Mouse (Mus musculus) C2C12 (cell line): ENCODE data around the gene E030018B13Rik. TPM values are rescaled to one million over a fixed set of nuclear protein-coding genes. Genes with fewer than 3 reads are reported as not detected.

Source experiments
- H3K27me3 ChIP-seq: one replicate; pipeline ENCODE4 v1.6.1; 2011; ENCODE audit not compliant: control insufficient read depth, insufficient read depth, insufficient read length
- H3K36me3 ChIP-seq: one replicate; pipeline ENCODE4 v1.6.1; 2011; ENCODE audit not compliant: control insufficient read depth, insufficient read depth
- H3K4me3 ChIP-seq: one replicate; pipeline ENCODE4 v1.5.1; 2011; ENCODE audit warnings: mild to moderate bottlenecking, control low read depth; ENCODE audit not compliant: poor library complexity, insufficient read depth, severe bottlenecking
- H3K79me2 ChIP-seq: one replicate; pipeline ENCODE4 v1.6.1; 2011; ENCODE audit not compliant: control insufficient read depth, insufficient read depth
- H3K79me3 ChIP-seq: one replicate; pipeline ENCODE4 v1.6.1; 2011; ENCODE audit warnings: low read depth, control low read depth
- H3ac ChIP-seq: one replicate; pipeline ENCODE3; 2011; ENCODE audit warnings: low read depth; ENCODE audit not compliant: control insufficient read depth, insufficient read length
- CEBPB ChIP-seq: IDR thresholded peaks from one replicate; pipeline ENCODE4 v1.6.1; 2011; ENCODE audit warnings: low read depth, mild to moderate bottlenecking, control low read depth, moderate library complexity
- CTCF ChIP-seq: IDR thresholded peaks from one replicate; pipeline ENCODE4 v1.5.1; 2011; ENCODE audit not compliant: control insufficient read depth, insufficient read depth, insufficient read length
- FOSL1 ChIP-seq: IDR thresholded peaks from one replicate; pipeline ENCODE4 v1.8.0; 2011; ENCODE audit warnings: mild to moderate bottlenecking, low read length; ENCODE audit not compliant: poor library complexity, insufficient read depth, severe bottlenecking
- MAX ChIP-seq: IDR thresholded peaks from one replicate; pipeline ENCODE4 v1.6.1; 2011; ENCODE audit warnings: mild to moderate bottlenecking, control low read depth
- MYOD1 ChIP-seq: IDR thresholded peaks from one replicate; pipeline ENCODE4 v1.6.1; 2011; ENCODE audit warnings: low read depth; ENCODE audit not compliant: control insufficient read depth, insufficient read length
- MYOG ChIP-seq: IDR thresholded peaks from one replicate; pipeline ENCODE4 v1.6.1; 2011; ENCODE audit not compliant: control insufficient read depth, insufficient read length; ENCODE audit errors: extremely low read depth
- USF1 ChIP-seq: IDR thresholded peaks from one replicate; pipeline ENCODE4 v1.6.1; 2011; ENCODE audit warnings: low read depth, mild to moderate bottlenecking, control low read depth, moderate library complexity
- polyA plus RNA-seq: library from polyadenylated mRNA; unstranded; fragments of >200 nt; fragmentation: generic; extraction: Trizol; gene quantifications from one replicate; pipeline ENCODE4 v1.2.1, GENCODE M21; 2012; ENCODE audit warnings: missing spikeins

The E030018B13Rik gene
- polyA plus RNA-seq, 1 experiment: 0.06 TPM

GRCm38 (mm10) chr7:63888674-63889073 lies 28.0 kb upstream of the E030018B13Rik start:
- Histone ChIP-seq H3K4me3 (no peak overlapping the region), H3ac (no peak overlapping the region), H3K79me2 (peaks cover 40% of the 10 kb centered on the region), H3K27me3 (no peaks in the 10 kb centered on the region), H3K79me3 (peaks cover 6% of the 10 kb centered on the region), H3K36me3 (peaks cover 6% of the 10 kb centered on the region)
- TF ChIP-seq CTCF (no peak), CEBPB (no peak), USF1 (no peak), MYOD1 (no peak), MYOG (no peak), FOSL1 (no peak), MAX (no peak)

DNA sequence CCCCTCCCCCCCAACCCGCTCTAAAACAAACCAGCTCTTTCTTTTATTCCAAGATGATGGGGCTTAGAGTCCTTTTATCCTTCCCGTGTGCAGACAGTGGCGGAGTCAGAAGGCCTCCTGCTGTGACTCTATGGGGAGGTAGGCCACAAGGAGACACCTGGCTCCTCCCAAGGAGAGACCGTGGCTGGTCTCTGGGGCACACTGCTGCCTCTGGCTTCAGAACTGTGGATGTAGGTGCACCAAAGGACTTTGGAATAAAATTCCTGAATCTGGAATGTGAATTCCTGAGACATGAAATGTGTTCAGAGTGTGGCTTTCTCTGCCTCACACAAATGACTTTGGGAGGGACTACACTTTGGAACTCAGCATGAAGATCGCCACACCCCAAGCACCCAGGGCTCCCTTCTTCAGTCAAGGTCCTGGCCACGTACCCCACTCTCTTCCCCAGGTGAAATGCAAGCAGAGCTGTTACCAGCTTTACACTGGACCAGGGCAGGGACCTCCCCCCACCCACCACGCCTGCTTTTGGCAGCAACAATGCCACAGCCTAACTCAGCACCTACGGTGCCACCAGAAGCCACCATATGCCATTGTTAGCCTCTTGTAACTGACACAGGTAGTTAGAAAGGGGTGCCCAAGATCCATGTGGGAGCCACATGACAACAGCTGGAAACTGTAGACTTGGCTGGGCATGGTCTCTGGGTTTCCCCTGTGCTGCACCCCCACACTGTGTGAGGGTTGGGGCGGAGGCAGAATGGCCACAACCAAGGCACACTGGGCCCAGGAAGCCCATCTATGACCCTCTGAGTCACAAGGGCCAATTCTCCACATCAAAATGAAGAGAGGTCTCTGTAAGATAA lies 27.3 kb upstream of the E030018B13Rik start:
- TF ChIP-seq CEBPB: no peak
- Histone ChIP-seq H3K27me3 (no peaks in the 10 kb centered on the region), H3ac (no peak overlapping the region), H3K79me3 (peaks cover 11% of the 10 kb centered on the region), H3K36me3 (peaks cover 6% of the 10 kb centered on the region), H3K79me2 (peaks cover 47% of the 10 kb centered on the region), H3K4me3 (no peak overlapping the region)

DNA sequence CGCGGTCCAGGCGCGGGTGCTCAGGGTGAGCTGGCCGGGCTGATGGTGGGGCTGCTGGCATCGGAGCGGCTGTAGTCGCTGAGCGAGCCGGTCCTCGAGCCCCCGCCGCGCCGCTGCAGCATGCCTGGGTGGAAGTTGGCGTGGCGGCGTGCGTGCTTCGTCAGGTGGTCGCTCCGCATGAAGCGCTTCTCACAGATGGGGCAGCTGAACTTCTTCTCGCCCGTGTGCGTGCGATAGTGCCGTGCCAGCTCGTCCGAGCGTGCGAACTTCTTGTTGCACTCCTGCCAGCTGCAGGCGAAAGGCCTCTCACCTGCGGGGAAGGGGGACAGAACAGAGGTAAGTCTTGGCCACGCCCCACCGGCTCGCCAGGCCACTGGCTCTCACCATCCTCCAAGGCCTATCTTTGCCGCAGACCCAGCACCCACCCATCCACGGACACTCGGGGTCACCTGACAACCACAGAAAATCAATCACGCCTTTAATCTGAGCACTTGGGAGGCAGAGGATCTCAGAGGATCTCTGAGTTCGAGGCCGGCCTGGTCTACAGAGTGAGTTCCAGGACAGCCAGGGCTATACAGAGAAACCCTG lies 25.1 kb upstream of the E030018B13Rik start:
- H3K27me3 ChIP-seq: no peaks in the 10 kb centered on the region
- TF ChIP-seq MYOD1 (no peak), CEBPB (no peak), CTCF (no peak), MYOG (no peak), USF1 (no peak), MAX (no peak), FOSL1 (no peak)
- H3K4me3 ChIP-seq: no peak overlapping the region
- no peak overlapping the region for H3ac ChIP-seq
- H3K79me2 ChIP-seq: peaks cover 69% of the 10 kb centered on the region
- peaks cover 22% of the 10 kb centered on the region for H3K79me3 ChIP-seq
- H3K36me3 ChIP-seq: peaks cover 6% of the 10 kb centered on the region

GRCm38 (mm10) chr7:63893201-63893600 lies 23.5 kb upstream of the E030018B13Rik start:
- Histone ChIP-seq H3K79me3 (peaks cover 24% of the 10 kb centered on the region), H3ac (no peak overlapping the region), H3K4me3 (no peak overlapping the region), H3K79me2 (peaks cover 85% of the 10 kb centered on the region), H3K36me3 (peaks cover under 1% of the 10 kb centered on the region), H3K27me3 (no peaks in the 10 kb centered on the region)
- TF ChIP-seq MAX (no peak), CTCF (no peak), CEBPB (no peak), USF1 (no peak), MYOD1 (no peak), FOSL1 (no peak), MYOG (no peak)

- no peak overlapping the region for H3K4me3 ChIP-seq
- H3K36me3 ChIP-seq: no peaks in the 10 kb centered on the region
- no peaks in the 10 kb centered on the region for H3K27me3 ChIP-seq
- peaks cover 27% of the 10 kb centered on the region for H3K79me3 ChIP-seq
- no peak overlapping the region for H3ac ChIP-seq
- H3K79me2 ChIP-seq: peaks cover 83% of the 10 kb centered on the region
- TF ChIP-seq CTCF (no peak), MYOG (no peak), CEBPB (no peak), MAX (no peak), FOSL1 (no peak), MYOD1 (no peak), USF1 (no peak)
Observed at GRCm38 (mm10) chr7:63893729-63894128, 22.9 kb upstream of the E030018B13Rik start.

- Histone ChIP-seq H3K27me3 (no peaks in the 10 kb centered on the region), H3K36me3 (no peaks in the 10 kb centered on the region), H3ac (no peak overlapping the region), H3K79me3 (peaks cover 32% of the 10 kb centered on the region), H3K4me3 (no peak overlapping the region), H3K79me2 (peaks cover 83% of the 10 kb centered on the region)
- TF ChIP-seq CTCF (no peak), MYOD1 (no peak)
Observed at GRCm38 (mm10) chr7:63894662-63895061, 22.0 kb upstream of the E030018B13Rik start.
